Mouse (Mus musculus): ENCODE data around the gene Susd3. TPM values are rescaled to one million over a fixed set of nuclear protein-coding genes. Genes with fewer than 3 reads are reported as not detected.

Susd3 gene
- total RNA-seq, 1 experiment from 2014 or later = 4.2 TPM

DNA sequence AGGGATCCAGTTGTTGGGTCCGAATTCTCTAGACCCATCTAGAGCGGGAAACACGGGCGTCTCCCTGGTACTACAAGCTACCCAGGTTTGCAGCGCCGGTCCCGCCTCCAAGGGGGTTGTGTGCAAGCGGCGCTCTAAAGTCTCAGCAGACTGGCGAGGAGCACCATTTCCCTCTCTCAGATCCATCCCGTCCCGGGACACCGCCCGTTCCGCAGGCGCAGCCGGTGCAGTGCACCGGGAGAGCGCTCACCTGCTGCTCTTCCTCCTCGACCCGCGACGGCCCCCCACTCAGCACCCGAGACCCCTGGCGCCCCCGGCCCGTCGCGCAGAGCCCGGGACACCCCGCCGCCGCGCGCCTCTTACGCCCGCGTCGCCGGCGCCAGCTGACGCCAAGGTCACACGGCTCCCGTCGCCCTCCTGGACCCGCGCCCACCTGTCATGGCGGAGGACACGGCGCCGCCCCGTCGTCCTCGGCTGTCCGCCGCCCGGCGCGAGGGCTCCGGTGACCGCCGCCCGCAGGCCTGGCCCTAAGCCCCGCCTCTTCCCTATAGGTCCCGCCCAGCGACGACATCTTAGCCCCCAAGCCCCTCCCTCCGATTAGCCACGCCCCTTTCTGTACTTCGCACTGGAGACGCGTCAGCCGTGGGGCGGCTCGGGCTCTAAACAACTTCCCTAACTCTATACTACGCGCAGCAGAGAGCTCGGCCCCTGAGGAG is 32.8 kb downstream of the Susd3 start, which contains the start of gene Card19:
TSS of gene Card19 (minus strand) at position 534 of the 716 bp plus-strand sequence.
- peak; percentile 82 for ATAC-seq (replicated peaks; ENCODE audit: low read depth, poor library complexity, severe bottlenecking)

DNA sequence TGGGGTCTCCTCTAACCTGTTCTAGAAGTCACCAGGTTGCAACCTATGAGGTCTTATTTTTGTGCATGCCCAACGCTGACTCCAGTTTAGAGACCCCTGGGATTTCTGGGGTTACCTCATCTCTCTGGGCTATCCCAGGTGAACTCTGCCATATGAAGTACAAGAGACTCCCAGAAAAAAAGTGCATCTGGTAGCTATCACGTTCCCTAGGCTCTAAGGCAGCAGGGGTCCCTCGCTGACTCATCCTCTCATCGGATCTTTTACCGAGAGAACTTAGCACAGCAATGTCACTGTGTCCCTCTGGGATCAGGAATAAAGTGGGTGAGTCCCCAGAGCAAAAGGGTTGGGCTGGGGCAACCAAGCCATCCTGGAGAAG is 33.4 kb downstream of the Susd3 start:
- no peak for ATAC-seq (replicated peaks; ENCODE audit: low read depth, poor library complexity, severe bottlenecking)

DNA sequence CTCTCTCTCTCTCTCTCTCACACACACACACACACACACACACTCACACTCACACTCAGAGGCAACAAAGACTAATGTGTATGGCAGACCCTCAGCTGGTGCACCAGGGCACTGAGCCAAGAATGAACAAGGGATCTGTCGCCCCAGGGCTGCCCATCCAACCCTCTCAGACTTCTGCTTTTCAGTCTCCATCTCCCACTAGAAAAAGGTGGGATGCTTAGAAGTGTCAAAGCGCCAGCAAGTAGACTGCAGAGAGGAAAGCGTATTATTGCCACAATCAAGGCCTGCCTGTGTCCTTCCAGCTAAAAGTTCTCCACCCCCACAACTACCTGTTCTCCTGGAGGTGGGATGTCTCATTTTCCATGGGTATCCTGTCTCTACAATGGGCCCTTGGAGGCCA is 34.1 kb downstream of the Susd3 start:
- ATAC-seq (replicated peaks; ENCODE audit: low read depth, poor library complexity, severe bottlenecking) = no peak

DNA sequence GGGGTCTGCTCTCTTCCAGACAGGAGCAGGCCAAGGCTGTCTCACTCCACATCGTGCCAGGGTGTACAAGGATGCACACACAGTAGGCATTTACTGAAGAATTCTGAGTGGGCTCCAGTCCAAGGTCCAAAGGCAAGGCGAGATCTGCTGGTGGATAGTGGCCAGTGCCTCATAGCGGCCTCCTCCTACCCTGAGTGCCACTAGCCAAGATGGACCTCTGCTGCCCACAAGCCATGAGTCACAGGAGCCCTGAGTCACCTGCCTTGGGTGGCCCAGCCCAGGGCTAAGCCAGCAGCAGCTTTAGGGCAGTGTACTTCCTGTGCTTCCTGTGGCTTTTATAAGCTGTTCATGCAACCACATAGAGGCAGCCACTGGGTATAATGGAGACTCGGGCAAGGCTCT is 35.0 kb downstream of the Susd3 start:
- ATAC-seq (replicated peaks; ENCODE audit: low read depth, poor library complexity, severe bottlenecking) = peak; percentile 66

DNA sequence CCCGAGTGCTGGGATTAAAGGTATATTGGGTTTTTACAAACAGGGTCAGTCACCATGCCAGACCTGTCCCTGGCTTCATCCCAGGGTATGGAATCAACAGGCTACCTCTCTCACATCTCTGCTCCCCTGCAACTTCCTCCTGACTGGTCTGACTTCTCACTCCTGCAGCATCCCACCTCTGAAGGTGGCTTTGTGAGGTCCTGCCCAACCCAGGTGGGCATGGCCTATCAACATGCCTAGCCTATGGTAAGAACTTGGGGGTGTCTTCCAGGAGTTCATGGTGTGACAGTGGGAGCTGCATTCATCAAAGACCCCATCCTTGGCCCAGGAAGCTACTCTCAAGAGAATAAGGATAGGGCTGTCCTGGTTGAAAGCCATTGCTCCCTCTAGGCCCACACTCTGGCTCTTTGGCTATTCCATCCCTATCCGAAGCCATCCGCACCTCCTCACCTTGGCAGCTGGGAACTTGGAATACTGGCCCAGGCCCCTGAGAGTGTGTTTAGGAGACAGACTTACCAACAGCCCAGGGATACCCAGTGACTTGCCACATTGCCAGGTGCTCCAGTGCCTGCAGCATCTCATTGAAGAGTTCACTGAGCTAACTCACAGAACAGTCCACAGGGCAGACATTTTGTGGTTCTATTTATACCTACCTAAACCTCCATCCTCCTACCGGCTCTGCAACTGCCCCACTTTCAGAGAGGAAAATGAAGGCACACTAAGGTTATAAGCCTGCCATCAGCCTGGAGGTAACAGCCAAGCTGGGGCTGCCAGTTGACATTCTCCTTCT is 35.6 kb downstream of the Susd3 start:
- no peak for ATAC-seq (replicated peaks; ENCODE audit: low read depth, poor library complexity, severe bottlenecking)

DNA sequence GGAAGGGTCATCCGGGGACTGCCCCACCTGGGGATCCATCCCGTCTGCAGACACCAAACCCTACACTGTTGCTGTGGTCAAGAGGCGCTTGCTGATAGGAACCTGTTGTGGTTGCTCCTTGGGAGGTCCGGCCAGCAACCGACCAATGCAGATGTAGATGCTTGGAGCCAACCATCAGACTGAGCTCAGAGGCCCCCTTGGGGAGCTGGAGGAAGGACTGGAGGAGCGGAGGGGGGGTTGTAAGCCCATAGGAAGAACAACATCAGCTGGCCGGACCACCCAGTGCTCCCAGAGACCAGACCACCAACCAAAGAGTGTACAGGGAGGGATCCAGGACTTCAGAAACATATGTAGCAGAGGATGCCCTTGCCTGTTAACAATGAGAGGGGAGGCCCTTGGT is 39.2 kb downstream of the Susd3 start:
- ATAC-seq (replicated peaks; ENCODE audit: low read depth, poor library complexity, severe bottlenecking) = no peak

DNA sequence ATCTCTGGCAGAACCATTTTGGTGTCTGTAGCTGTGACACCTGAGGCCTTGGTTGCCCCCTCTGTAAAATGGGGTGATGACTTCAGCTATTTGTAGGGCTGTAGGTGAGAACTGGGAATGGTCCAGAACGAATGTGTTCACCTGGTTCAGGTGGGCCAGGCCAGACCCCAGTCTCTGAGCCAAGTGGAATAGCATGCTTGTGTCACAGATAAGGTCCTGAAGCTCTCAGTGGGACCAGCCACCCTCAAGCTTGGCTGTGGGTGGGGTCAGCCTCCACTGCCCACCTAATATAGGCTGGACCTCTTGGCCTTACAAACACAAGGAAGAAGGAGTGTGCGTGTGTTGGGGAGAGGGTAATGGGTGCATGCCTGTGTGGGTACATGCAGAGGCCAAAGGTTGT is 42.2 kb downstream of the Susd3 start:
- no peak for ATAC-seq (replicated peaks; ENCODE audit: low read depth, poor library complexity, severe bottlenecking)

DNA sequence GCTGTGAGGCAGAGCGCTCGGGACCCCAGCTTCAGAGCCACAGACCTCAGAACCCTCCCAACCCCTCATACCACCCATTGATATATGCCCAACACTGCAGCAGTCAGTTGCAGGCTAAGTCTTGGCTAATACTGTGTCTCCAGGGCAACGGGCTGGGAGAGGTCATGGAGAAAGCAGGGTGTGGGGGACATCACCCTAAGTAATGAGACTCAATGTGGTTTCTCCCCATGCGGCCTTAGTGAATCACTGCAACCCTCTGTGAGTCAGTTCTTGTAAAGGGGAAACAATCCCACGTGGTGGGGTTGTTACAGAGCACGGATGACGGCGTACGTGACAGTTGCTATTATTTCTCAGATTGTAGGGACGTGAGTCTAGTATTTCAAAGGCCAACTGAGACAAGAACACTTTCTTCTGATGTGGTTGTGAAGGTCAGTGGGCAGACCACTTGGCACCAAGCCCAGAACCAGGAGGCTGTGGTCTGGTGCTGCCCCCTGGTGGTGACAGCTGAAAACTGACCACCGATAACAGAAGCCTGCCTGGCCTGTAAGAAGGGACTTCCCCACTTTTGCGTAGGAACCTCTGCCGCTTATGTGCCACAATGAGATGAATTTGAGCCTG is 43.0 kb downstream of the Susd3 start:
- ATAC-seq (replicated peaks; ENCODE audit: low read depth, poor library complexity, severe bottlenecking) = peak; percentile 75

DNA sequence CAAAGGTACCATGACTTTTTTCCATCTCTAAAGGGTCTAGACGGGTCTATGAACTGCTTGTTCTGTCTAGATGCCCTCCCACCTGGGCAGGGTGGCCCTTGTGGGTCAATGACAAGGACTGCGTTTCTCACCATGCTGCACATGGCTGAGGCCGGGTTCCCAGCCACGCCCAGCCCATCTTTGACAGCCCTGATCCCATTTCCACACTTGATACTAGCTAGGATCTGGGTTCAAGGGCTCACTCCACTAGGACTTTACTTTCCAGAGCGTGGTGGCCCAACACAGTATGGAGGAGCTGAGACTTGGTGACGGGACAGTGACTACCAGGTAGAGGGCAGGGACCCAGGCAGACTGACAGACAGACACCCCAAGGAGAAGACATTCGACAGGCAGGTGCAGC is 46.0 kb downstream of the Susd3 start:
- no peak for ATAC-seq (replicated peaks; ENCODE audit: low read depth, poor library complexity, severe bottlenecking)

DNA sequence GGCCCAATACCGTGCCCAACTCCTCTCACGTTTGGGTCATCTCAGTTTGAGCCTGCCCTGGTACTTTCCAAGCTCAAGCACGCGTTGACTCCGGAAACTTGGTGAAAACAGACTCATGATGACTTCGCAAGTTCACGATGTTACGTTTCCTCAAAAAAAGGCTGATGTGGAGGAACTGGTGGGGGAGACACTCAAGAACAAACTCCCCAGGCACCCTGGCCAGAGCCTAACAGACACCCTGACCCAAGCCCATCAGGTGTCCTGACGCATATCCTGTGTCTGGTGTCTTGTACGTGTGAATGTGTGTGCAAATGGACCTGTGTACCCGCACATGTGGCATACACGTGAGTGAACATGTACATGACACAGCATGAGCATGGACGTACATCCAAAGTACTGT is 47.8 kb downstream of the Susd3 start:
- ATAC-seq (replicated peaks; ENCODE audit: low read depth, poor library complexity, severe bottlenecking) = peak; percentile 41

DNA sequence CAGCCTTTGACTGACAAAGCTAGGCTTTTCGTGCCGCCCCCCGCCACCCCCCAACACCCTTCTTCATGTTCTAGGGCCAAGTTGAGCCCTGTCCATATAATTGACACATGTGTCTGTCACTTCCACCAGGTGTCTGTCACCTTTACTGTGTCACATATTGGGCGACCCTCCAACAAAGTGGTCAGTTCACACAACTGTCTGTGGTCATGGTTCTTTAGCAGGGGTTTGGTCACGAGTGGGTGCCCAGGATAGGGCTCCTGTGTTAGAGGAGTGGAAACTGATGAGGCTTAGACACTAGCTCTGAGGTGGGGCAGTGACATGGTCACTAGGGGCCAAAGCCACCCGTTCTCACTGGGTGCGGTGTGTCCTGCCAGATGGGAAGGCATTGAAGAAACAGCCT is 48.6 kb downstream of the Susd3 start:
- ATAC-seq (replicated peaks; ENCODE audit: low read depth, poor library complexity, severe bottlenecking) = no peak

DNA sequence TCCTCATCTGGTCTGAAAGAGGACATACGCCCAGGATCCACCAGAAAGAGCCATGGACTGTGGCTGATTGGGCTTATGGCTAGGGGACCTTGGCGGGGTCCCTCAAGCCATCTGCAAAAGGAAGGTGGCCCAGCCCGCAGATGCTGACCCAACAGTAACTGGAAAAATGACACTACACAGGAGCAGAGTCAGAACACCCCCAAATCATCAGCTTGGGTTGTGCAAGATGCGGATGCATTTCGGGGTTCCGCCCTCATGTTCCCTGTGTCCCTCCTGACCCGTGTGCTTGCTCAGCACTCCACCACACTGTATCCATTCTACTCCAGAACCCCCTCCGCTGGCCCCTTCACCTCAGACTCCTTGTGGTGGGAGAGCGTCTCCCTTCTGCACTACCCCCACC is 49.8 kb downstream of the Susd3 start:
- no peak for ATAC-seq (replicated peaks; ENCODE audit: low read depth, poor library complexity, severe bottlenecking)

DNA sequence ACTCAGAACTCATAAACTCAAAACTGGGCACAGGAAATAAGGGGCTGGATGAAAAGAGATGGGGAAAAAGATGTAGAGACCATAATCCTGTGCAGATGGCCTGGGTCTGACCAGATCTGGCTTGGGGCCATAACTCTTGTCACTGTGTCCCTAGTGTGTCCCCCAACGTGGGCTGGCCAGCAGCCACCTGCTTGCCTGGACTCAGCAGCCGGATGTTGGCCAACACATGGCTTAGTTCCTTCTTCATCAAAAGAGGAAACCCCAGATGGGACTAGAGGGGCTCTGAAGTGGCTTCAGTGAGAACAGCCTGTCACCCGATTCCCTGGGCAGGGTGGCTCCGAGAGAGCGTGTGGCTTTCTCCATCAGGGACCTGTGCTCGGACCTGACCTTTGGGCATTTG is 51.7 kb downstream of the Susd3 start:
- ATAC-seq (replicated peaks; ENCODE audit: low read depth, poor library complexity, severe bottlenecking) = peak; percentile 70

DNA sequence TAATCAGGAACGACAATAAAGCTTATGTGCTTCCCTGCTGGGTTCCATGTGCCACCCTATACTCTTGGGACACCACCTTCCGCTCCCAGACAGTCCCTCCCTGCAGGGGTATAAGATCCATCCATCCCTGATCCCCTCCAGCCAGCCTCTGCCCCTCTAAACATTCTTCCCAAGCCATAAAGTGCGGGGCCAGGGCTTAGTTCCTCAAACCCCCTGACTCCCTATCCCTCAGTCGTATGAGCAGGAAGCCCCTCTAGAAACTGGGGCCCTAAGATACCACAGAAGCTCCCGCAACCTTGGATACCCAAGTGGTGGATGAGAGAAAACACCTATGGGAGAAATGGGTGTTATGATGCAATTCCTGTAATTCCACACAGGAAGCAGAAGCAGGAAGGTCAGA is 52.3 kb downstream of the Susd3 start:
- no peak for ATAC-seq (replicated peaks; ENCODE audit: low read depth, poor library complexity, severe bottlenecking)

DNA sequence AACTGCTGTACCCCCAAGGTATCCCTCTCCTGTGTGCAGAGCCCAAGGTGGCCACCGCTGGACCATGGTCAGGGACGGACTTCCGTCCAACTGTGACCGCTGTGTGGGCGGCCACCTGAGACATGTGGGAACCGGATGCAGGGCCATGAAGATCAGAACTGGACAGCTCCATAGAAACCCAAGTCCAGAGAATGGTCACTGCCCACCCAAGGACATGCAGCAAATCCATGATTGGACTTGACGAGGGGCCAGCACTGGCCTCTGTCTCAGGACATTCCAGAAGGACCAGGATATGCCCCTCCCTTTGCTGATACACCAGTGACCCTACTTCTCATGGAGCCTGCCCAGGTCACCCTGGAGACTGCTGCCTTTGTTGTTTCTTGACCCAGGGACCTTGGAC is 52.9 kb downstream of the Susd3 start:
- ATAC-seq (replicated peaks; ENCODE audit: low read depth, poor library complexity, severe bottlenecking) = no peak

DNA sequence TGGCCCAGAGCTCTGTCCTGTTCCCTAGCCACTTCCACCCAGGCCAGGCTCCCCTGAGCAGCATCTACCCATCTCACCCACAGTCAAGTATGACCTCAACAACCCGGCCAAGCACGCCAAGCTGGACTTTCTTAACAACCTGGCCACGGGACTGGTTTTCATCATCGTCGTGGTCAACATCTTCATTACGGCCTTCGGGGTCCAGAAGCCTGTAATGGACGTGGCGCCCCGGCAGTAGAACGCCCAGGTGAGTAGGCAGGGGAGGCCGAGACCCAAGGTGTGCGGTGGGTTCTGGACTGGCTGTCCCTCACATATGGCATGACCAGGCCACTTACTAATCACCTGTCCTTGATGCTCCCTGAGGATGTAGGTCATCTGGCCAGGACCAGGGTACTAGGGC is 53.7 kb downstream of the Susd3 start:
- ATAC-seq (replicated peaks; ENCODE audit: low read depth, poor library complexity, severe bottlenecking) = no peak

DNA sequence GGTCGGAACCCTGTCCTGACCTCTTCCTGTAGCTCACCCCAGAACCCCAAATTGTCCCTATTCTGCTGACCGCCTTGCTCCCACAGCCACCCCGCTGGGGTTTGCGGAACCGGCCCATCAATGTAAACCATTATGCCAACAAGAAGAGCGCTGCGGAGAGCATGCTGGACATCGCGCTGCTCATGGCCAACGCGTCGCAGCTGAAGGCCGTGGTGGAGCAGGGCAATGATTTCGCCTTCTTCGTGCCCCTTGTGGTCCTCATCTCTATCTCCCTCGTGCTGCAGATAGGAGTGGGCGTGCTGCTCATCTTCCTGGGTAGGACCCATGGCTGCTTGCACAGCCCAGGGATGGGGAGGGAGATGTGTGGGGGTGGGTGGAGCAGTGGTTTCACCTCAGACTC is 54.9 kb downstream of the Susd3 start:
- no peak for ATAC-seq (replicated peaks; ENCODE audit: low read depth, poor library complexity, severe bottlenecking)

DNA sequence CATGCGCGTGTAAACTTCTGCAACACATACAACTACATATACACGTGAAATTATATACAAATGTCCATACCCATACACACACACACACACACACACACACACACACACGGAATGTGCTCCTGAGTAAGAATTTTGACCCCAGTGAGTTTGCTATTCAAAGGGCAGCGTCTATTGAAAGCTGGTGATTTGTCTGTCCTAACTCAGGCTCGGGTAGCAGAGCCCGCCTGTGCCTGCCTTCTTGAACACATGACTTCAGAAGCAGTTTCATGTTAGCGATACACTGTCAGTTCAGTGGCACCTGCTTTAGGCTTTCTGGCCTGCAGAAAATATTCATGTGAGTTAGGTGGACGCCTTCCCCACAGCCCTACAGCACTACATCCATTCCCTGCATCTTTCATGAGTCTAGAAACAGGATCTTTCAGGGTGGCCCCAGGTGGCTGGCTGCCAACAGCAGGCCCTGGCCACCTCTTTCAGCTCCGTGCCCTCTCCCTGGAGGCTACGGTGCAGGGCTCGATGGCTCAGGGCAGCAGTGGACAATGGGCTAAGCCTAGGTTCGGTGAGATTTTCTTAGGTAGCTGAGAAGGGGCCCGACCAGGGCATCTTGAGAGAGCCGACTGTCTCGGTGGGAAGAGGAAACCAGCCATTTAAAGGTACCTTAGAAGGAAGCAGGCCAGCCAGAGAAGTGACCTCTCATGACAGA is 56.2 kb downstream of the Susd3 start:
- ATAC-seq (replicated peaks; ENCODE audit: low read depth, poor library complexity, severe bottlenecking) = no peak

DNA sequence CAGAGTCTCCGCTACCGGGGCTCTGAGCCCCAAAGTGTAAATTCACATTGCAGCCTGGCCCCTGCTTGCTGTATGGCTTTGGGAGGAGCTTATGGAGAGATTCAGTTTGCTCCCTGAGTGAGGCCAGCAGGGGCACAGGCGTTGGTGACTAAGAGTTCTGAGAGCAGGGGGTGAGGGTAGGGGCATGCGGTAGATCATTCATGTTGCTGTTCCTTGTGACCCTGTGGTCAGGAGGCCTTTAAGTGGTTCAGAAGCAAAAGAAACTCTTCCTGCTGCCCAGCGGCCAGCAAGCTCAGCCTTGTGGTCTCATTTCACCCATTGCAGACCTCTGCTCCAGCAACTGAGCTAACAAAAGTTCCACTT is 56.9 kb downstream of the Susd3 start:
- peak; percentile 39 for ATAC-seq (replicated peaks; ENCODE audit: low read depth, poor library complexity, severe bottlenecking)

DNA sequence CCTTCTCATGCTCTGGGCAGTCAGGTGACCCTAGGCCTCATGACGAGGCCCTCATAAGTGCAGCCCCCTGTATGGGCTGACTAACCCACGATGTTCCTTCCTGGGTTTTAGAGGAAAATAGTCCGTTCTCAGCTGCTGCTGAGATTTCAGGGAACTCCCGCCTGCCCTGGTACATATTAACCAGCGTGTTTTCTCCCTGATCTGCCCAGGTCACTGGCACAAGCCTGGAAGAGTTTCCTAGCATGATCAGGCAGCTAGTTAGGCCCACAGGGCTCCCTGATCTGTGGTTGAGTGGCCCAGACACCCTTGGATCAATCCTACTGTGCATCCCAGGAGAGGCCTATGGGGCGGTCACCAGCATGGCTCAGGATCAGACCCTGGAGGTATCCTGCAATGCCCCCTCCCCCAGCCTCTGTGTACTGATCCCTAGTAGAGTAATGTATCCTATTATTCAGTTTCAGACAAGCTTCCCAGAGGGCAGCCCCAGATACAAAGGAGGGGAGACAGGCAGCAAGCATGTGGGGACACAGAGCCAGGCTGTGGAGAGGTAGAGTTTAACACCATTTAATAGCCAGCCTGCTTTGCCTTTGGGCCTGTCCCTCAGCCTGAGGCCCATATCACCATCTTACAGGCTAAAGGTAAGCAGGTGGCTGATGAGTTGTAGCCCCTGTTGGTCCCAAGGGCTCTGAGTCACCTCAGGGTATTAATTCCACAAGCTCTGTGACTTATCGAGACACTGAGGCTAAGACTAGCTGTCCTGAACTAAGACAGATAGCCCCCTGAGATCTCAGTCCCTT is 57.4 kb downstream of the Susd3 start:
- no peak for ATAC-seq (replicated peaks; ENCODE audit: low read depth, poor library complexity, severe bottlenecking)
